Mouse (Mus musculus): Measurements from ENCODE around the gene Trap1. TPM values are rescaled to one million over a fixed set of nuclear protein-coding genes. Genes with fewer than 3 reads are reported as not detected.
A peak's percentile ranks its signal among the peaks of the same experiment; 100 is the strongest.

Trap1 gene
- polyA plus RNA-seq, 1 experiment from 2014 or later = 82.8 TPM

- no peak overlapping the region for H3K4me3 ChIP-seq (ENCODE audit: low read depth, low read length)
- H3K4me2 ChIP-seq (ENCODE audit: low read depth, low read length) = no peak overlapping the region
- no peaks in the 10 kb centered on the region for H3K27me3 ChIP-seq (ENCODE audit: control insufficient read depth, insufficient read depth, low read depth, low read length)
- no peaks in the 10 kb centered on the region for H3K4me1 ChIP-seq (ENCODE audit: control insufficient read depth, low read depth, low read length)
- H3K36me3 ChIP-seq (ENCODE audit: control insufficient read depth, insufficient read depth) = peaks cover 25% of the 10 kb centered on the region
- H3K9me3 ChIP-seq (replicated peaks; ENCODE audit: control insufficient read depth, low read length) = no peaks in the 10 kb centered on the region
- no peak overlapping the region for H3K27ac ChIP-seq (ENCODE audit: low read length)
- ATAC-seq (ENCODE audit: low read depth) = no peak
- WGBS (ENCODE audit: insufficient replicate concordance) = 80% methylated on average over 4 of the region's 4 CpGs
- no peak overlapping the region for H3K9ac ChIP-seq (ENCODE audit: low read depth, low read length)
These were observed 32.1 kb downstream of the Trap1 start for GRCm38 (mm10) chr16:4045524-4045923.

GRCm38 (mm10) chr16:4044093-4044492 is 33.5 kb downstream of the Trap1 start:
- ATAC-seq (ENCODE audit: low read depth) = no peak
- Histone ChIP-seq H3K27me3 (ENCODE audit: control insufficient read depth, insufficient read depth, low read depth, low read length) (no peaks in the 10 kb centered on the region), H3K9ac (ENCODE audit: low read depth, low read length) (no peak overlapping the region), H3K4me2 (ENCODE audit: low read depth, low read length) (no peak overlapping the region), H3K4me1 (ENCODE audit: control insufficient read depth, low read depth, low read length) (no peaks in the 10 kb centered on the region), H3K4me3 (ENCODE audit: low read depth, low read length) (no peak overlapping the region), H3K27ac (ENCODE audit: low read length) (no peak overlapping the region), H3K9me3 (replicated peaks; ENCODE audit: control insufficient read depth, low read length) (no peaks in the 10 kb centered on the region), H3K36me3 (ENCODE audit: control insufficient read depth, insufficient read depth) (peaks cover 36% of the 10 kb centered on the region)
- 66% methylated on average over 2 of the region's 2 CpGs for WGBS (ENCODE audit: insufficient replicate concordance)

GRCm38 (mm10) chr16:4041646-4042045 is 36.0 kb downstream of the Trap1 start:
- ATAC-seq (ENCODE audit: low read depth) = no peak
- no peaks in the 10 kb centered on the region for H3K27me3 ChIP-seq (ENCODE audit: control insufficient read depth, insufficient read depth, low read depth, low read length)
- 88% methylated on average over 4 of the region's 4 CpGs for WGBS (ENCODE audit: insufficient replicate concordance)
- no peak overlapping the region for H3K4me3 ChIP-seq (ENCODE audit: low read depth, low read length)
- H3K27ac ChIP-seq (ENCODE audit: low read length) = no peak overlapping the region
- no peaks in the 10 kb centered on the region for H3K9me3 ChIP-seq (replicated peaks; ENCODE audit: control insufficient read depth, low read length)
- no peak overlapping the region for H3K9ac ChIP-seq (ENCODE audit: low read depth, low read length)
- H3K36me3 ChIP-seq (ENCODE audit: control insufficient read depth, insufficient read depth) = peaks cover 33% of the 10 kb centered on the region
- no peaks in the 10 kb centered on the region for H3K4me1 ChIP-seq (ENCODE audit: control insufficient read depth, low read depth, low read length)
- H3K4me2 ChIP-seq (ENCODE audit: low read depth, low read length) = no peak overlapping the region

- Histone ChIP-seq H3K9ac (ENCODE audit: low read depth, low read length) (no peak overlapping the region), H3K27me3 (ENCODE audit: control insufficient read depth, insufficient read depth, low read depth, low read length) (no peaks in the 10 kb centered on the region), H3K27ac (ENCODE audit: low read length) (no peak overlapping the region), H3K4me2 (ENCODE audit: low read depth, low read length) (no peak overlapping the region), H3K36me3 (ENCODE audit: control insufficient read depth, insufficient read depth) (peaks cover 30% of the 10 kb centered on the region), H3K4me3 (ENCODE audit: low read depth, low read length) (no peak overlapping the region), H3K4me1 (ENCODE audit: control insufficient read depth, low read depth, low read length) (no peaks in the 10 kb centered on the region), H3K9me3 (replicated peaks; ENCODE audit: control insufficient read depth, low read length) (no peaks in the 10 kb centered on the region)
- WGBS (ENCODE audit: insufficient replicate concordance) = 76% methylated on average over 5 of the region's 5 CpGs
- ATAC-seq (ENCODE audit: low read depth) = no peak
These were observed 37.4 kb downstream of the Trap1 start for GRCm38 (mm10) chr16:4040206-4040605.

- no peaks in the 10 kb centered on the region for H3K9me3 ChIP-seq (replicated peaks; ENCODE audit: control insufficient read depth, low read length)
- whole genome bisulfite sequencing (ENCODE audit: insufficient replicate concordance) = 81% methylated on average over 7 of the region's 7 CpGs
- no peaks in the 10 kb centered on the region for H3K27me3 ChIP-seq (ENCODE audit: control insufficient read depth, insufficient read depth, low read depth, low read length)
- peaks cover 16% of the 10 kb centered on the region for H3K4me1 ChIP-seq (ENCODE audit: control insufficient read depth, low read depth, low read length)
- no peak overlapping the region for H3K27ac ChIP-seq (ENCODE audit: low read length)
- no peak overlapping the region for H3K4me3 ChIP-seq (ENCODE audit: low read depth, low read length)
- H3K36me3 ChIP-seq (ENCODE audit: control insufficient read depth, insufficient read depth) = peaks cover 24% of the 10 kb centered on the region
- no peak overlapping the region for H3K9ac ChIP-seq (ENCODE audit: low read depth, low read length)
- H3K4me2 ChIP-seq (ENCODE audit: low read depth, low read length) = no peak overlapping the region
- ATAC-seq (ENCODE audit: low read depth) = no peak
These were observed 39.9 kb downstream of the Trap1 start for GRCm38 (mm10) chr16:4037690-4038089.

- Histone ChIP-seq H3K4me3 (ENCODE audit: low read depth, low read length) (no peak within 1 kb of the TSS), H3K27me3 (ENCODE audit: control insufficient read depth, insufficient read depth, low read depth, low read length) (no peaks in the 10 kb centered on the region), H3K9me3 (replicated peaks; ENCODE audit: control insufficient read depth, low read length) (no peaks in the 10 kb centered on the region), H3K4me2 (ENCODE audit: low read depth, low read length) (no peak within 1 kb of the TSS), H3K36me3 (ENCODE audit: control insufficient read depth, insufficient read depth) (peaks cover 21% of the 10 kb centered on the region), H3K9ac (ENCODE audit: low read depth, low read length) (no peak within 1 kb of the TSS), H3K4me1 (ENCODE audit: control insufficient read depth, low read depth, low read length) (peaks cover 22% of the 10 kb centered on the region), H3K27ac (ENCODE audit: low read length) (no peak within 1 kb of the TSS)
- WGBS (ENCODE audit: insufficient replicate concordance) = 65% methylated on average over 5 of the region's 5 CpGs
- ATAC-seq (ENCODE audit: low read depth) = no peak
These were observed 40.8 kb downstream of the Trap1 start, which contains the start of gene Dnase1 for GRCm38 (mm10) chr16:4036807-4037206. TSS of gene Dnase1 (plus strand) at chr16:4036942.

GRCm38 (mm10) chr16:4035575-4035974 is 42.1 kb downstream of the Trap1 start:
- Histone ChIP-seq H3K27me3 (ENCODE audit: control insufficient read depth, insufficient read depth, low read depth, low read length) (no peaks in the 10 kb centered on the region), H3K9ac (ENCODE audit: low read depth, low read length) (no peak overlapping the region), H3K4me3 (ENCODE audit: low read depth, low read length) (no peak overlapping the region), H3K36me3 (ENCODE audit: control insufficient read depth, insufficient read depth) (peaks cover 17% of the 10 kb centered on the region), H3K27ac (ENCODE audit: low read length) (no peak overlapping the region), H3K4me1 (ENCODE audit: control insufficient read depth, low read depth, low read length) (peaks cover 22% of the 10 kb centered on the region), H3K9me3 (replicated peaks; ENCODE audit: control insufficient read depth, low read length) (no peaks in the 10 kb centered on the region), H3K4me2 (ENCODE audit: low read depth, low read length) (no peak overlapping the region)
- 67% methylated on average over 2 of the region's 2 CpGs for WGBS (ENCODE audit: insufficient replicate concordance)
- no peak for ATAC-seq (ENCODE audit: low read depth)

- Histone ChIP-seq H3K9me3 (replicated peaks; ENCODE audit: control insufficient read depth, low read length) (no peaks in the 10 kb centered on the region), H3K27ac (ENCODE audit: low read length) (no peak overlapping the region), H3K4me3 (ENCODE audit: low read depth, low read length) (no peak overlapping the region), H3K9ac (ENCODE audit: low read depth, low read length) (no peak overlapping the region), H3K27me3 (ENCODE audit: control insufficient read depth, insufficient read depth, low read depth, low read length) (no peaks in the 10 kb centered on the region), H3K4me1 (ENCODE audit: control insufficient read depth, low read depth, low read length) (peaks cover 22% of the 10 kb centered on the region), H3K36me3 (ENCODE audit: control insufficient read depth, insufficient read depth) (peaks cover 7% of the 10 kb centered on the region), H3K4me2 (ENCODE audit: low read depth, low read length) (no peak overlapping the region)
- no peak for ATAC-seq (ENCODE audit: low read depth)
- 66% methylated on average over 3 of the region's 3 CpGs for WGBS (ENCODE audit: insufficient replicate concordance)
These were observed 43.2 kb downstream of the Trap1 start for GRCm38 (mm10) chr16:4034476-4034875.

GRCm38 (mm10) chr16:4033971-4034370 is 43.7 kb downstream of the Trap1 start:
- H3K27ac ChIP-seq (ENCODE audit: low read length) = no peak overlapping the region; the same call in 1 of the 2 replicates
- peaks cover 22% of the 10 kb centered on the region for H3K4me1 ChIP-seq (ENCODE audit: control insufficient read depth, low read depth, low read length)

More at GRCm38 (mm10) chr16:4033971-4034370, 43.7 kb downstream of the Trap1 start:
- peak overlapping the region; percentile 17; the same call in 1 of the 2 replicates for H3K4me2 ChIP-seq (ENCODE audit: low read depth, low read length)
- ATAC-seq (ENCODE audit: low read depth) = peak; percentile 63
- no peak overlapping the region for H3K4me3 ChIP-seq (ENCODE audit: low read depth, low read length)
- no peaks in the 10 kb centered on the region for H3K9me3 ChIP-seq (replicated peaks; ENCODE audit: control insufficient read depth, low read length)
- 34% methylated on average over 5 of the region's 5 CpGs for WGBS (ENCODE audit: insufficient replicate concordance)
- peaks cover 2% of the 10 kb centered on the region; the same call in 1 of the 2 replicates for H3K36me3 ChIP-seq (ENCODE audit: control insufficient read depth, insufficient read depth)
- H3K27me3 ChIP-seq (ENCODE audit: control insufficient read depth, insufficient read depth, low read depth, low read length) = no peaks in the 10 kb centered on the region
- no peak overlapping the region for H3K9ac ChIP-seq (ENCODE audit: low read depth, low read length)

All from liver, embryonic 16.5 days (tissue).